Mouse (Mus musculus) hindbrain, embryonic 13.5 days (tissue): ENCODE measurements around the gene Nfkbil1. TPM values are rescaled to one million over a fixed set of nuclear protein-coding genes. Genes with fewer than 3 reads are reported as not detected.
"Not testable (repeated sequence)": the region's sequence is repeated elsewhere in the genome, so short reads cannot be mapped to it uniquely, and the experiment has no call there.

Experiments used
- ATAC-seq: fragments of 200-750 bp; cut with Nextera tagmentation; 2 replicates; pipeline ENCODE4 v1.8.0; 2017; ENCODE audit warnings: moderate TSS enrichment; ENCODE audit not compliant: low FRiP score
- H3K27ac ChIP-seq: fragments of 300-500 bp; sonication (generic); 2 replicates; pipeline ENCODE4 v1.5.1; 2015; ENCODE audit warnings: inconsistent platforms, mild to moderate bottlenecking, moderate library complexity
- H3K27me3 ChIP-seq: fragments of 300-500 bp; sonication (generic); 2 replicates; pipeline ENCODE4 v1.6.1; 2015; ENCODE audit warnings: mild to moderate bottlenecking, inconsistent platforms
- H3K36me3 ChIP-seq: fragments of 300-500 bp; sonication (generic); 2 replicates; pipeline ENCODE4 v1.6.1; 2015; ENCODE audit warnings: mild to moderate bottlenecking, inconsistent platforms
- H3K4me1 ChIP-seq: fragments of 300-500 bp; sonication (generic); replicated peaks from 2 replicates; pipeline ENCODE4 v1.6.1; 2015; ENCODE audit warnings: inconsistent platforms
- H3K4me2 ChIP-seq: fragments of 300-500 bp; sonication (generic); 2 replicates; pipeline ENCODE4 v1.6.1; 2015; ENCODE audit warnings: inconsistent platforms, mild to moderate bottlenecking, moderate library complexity
- H3K4me3 ChIP-seq: fragments of 300-500 bp; sonication (generic); 2 replicates; pipeline ENCODE4 v1.5.1; 2015; ENCODE audit warnings: mild to moderate bottlenecking, inconsistent platforms
- H3K9ac ChIP-seq: fragments of 300-500 bp; sonication (generic); 2 replicates; pipeline ENCODE4 v1.6.1; 2015; ENCODE audit warnings: mild to moderate bottlenecking, inconsistent platforms
- H3K9me3 ChIP-seq: fragments of 300-500 bp; sonication (generic); 2 replicates; pipeline ENCODE4 v1.6.1; 2016; ENCODE audit warnings: inconsistent platforms
- WGBS: fragments of 180-500 bp; shearing (Covaris S2); methylation state at CpG from one replicate; pipeline ENCODE4 v1.1.7; 2015; 5-methylcytosine and 5-hydroxymethylcytosine counted together
- polyA plus RNA-seq: library from polyadenylated mRNA; unstranded; fragments of >200 nt; fragmentation: Nextera tagmentation; extraction: Ambion mirVana; gene quantifications from 2 replicates; pipeline ENCODE4 v1.2.1, GENCODE M21; 2015

The Nfkbil1 gene
- polyA plus RNA-seq, 1 experiment from 2014 or later = 10.8 TPM

GRCm38 (mm10) chr17:35241305-35242014 lies 5.9 kb upstream of the Nfkbil1 start, which contains the start of gene Ddx39b:
Gene Ddx39b (plus strand): TSS chr17:35241746.
- Histone ChIP-seq H3K4me3 (peak within 1 kb of the TSS; percentile 75), H3K9me3 (no peaks in the 10 kb centered on the region), H3K27me3 (no peaks in the 10 kb centered on the region), H3K9ac (peak within 1 kb of the TSS; percentile 99), H3K27ac (peak within 1 kb of the TSS; percentile 97), H3K4me1 (peaks cover 58% of the 10 kb centered on the region), H3K36me3 (peaks cover 33% of the 10 kb centered on the region), H3K4me2 (peak within 1 kb of the TSS; percentile 92)
- ATAC-seq = peak; percentile 90
- under 1% methylated on average over 67 of the region's 69 CpGs for WGBS

GRCm38 (mm10) chr17:35240384-35241304 lies 5.1 kb upstream of the Nfkbil1 start:
- H3K4me2 ChIP-seq = peak overlapping the region; percentile 92
- peaks cover 51% of the 10 kb centered on the region for H3K4me1 ChIP-seq
- H3K27me3 ChIP-seq = no peaks in the 10 kb centered on the region
- peak; percentile 4; the same call in 1 of the 2 replicates for ATAC-seq
- no peaks in the 10 kb centered on the region for H3K9me3 ChIP-seq
- peaks cover 25% of the 10 kb centered on the region for H3K36me3 ChIP-seq
- 33% methylated on average over 12 of the region's 12 CpGs for WGBS
- H3K27ac ChIP-seq = peak overlapping the region; percentile 97
- peak overlapping the region; percentile 75 for H3K4me3 ChIP-seq
- H3K9ac ChIP-seq = peak overlapping the region; percentile 69

- H3K4me3 ChIP-seq = no peak overlapping the region
- H3K4me1 ChIP-seq = peaks cover 46% of the 10 kb centered on the region
- H3K9me3 ChIP-seq = no peaks in the 10 kb centered on the region
- no peaks in the 10 kb centered on the region for H3K27me3 ChIP-seq
- ATAC-seq = no peak
- 88% methylated on average over 5 of the region's 5 CpGs for WGBS
- no peak overlapping the region for H3K4me2 ChIP-seq
- peaks cover 15% of the 10 kb centered on the region for H3K36me3 ChIP-seq
- H3K27ac ChIP-seq = no peak overlapping the region
- H3K9ac ChIP-seq = peak overlapping the region; percentile 69; the same call in 1 of the 2 replicates
Observed at GRCm38 (mm10) chr17:35239700-35240099, 4.1 kb upstream of the Nfkbil1 start.

- Histone ChIP-seq H3K36me3 (peaks cover 7% of the 10 kb centered on the region; the same call in 1 of the 2 replicates), H3K4me2 (peak overlapping the region; percentile 93), H3K4me1 (peaks cover 51% of the 10 kb centered on the region), H3K27me3 (no peaks in the 10 kb centered on the region), H3K9me3 (no peaks in the 10 kb centered on the region), H3K4me3 (peak overlapping the region; percentile 58; the same call in 1 of the 2 replicates), H3K27ac (no peak overlapping the region), H3K9ac (peak overlapping the region; percentile 91)
- no peak for ATAC-seq
- 85% methylated on average over 12 of the region's 12 CpGs for WGBS
Observed at GRCm38 (mm10) chr17:35237504-35237903, 1.9 kb upstream of the Nfkbil1 start.

GRCm38 (mm10) chr17:35236996-35237395 lies 1.4 kb upstream of the Nfkbil1 start:
- H3K4me3 ChIP-seq = peak overlapping the region; percentile 58
- H3K36me3 ChIP-seq = peaks cover 7% of the 10 kb centered on the region; the same call in 1 of the 2 replicates
- peak overlapping the region; percentile 93 for H3K4me2 ChIP-seq
- WGBS = 75% methylated on average over 9 of the region's 9 CpGs
- no peak for ATAC-seq
- no peaks in the 10 kb centered on the region for H3K9me3 ChIP-seq
- no peaks in the 10 kb centered on the region for H3K27me3 ChIP-seq
- peak overlapping the region; percentile 91 for H3K9ac ChIP-seq
- peak overlapping the region; percentile 96 for H3K27ac ChIP-seq
- H3K4me1 ChIP-seq = peaks cover 56% of the 10 kb centered on the region

GRCm38 (mm10) chr17:35236390-35236746 lies 776 bp upstream of the Nfkbil1 start:
- Histone ChIP-seq H3K27me3 (no peaks in the 10 kb centered on the region), H3K4me3 (peak overlapping the region; percentile 58), H3K4me1 (peaks cover 62% of the 10 kb centered on the region), H3K27ac (peak overlapping the region; percentile 96), H3K4me2 (peak overlapping the region; percentile 93), H3K9ac (peak overlapping the region; percentile 91), H3K36me3 (peaks cover 7% of the 10 kb centered on the region), H3K9me3 (no peaks in the 10 kb centered on the region)
- WGBS = under 1% methylated on average over 18 of the region's 18 CpGs
- peak; percentile 78 for ATAC-seq

GRCm38 (mm10) chr17:35234903-35235302 lies 689 bp downstream of the Nfkbil1 start:
- Histone ChIP-seq H3K27me3 (no peaks in the 10 kb centered on the region), H3K9ac (peak overlapping the region; percentile 91), H3K4me3 (peak overlapping the region; percentile 58), H3K4me2 (peak overlapping the region; percentile 93), H3K4me1 (peaks cover 54% of the 10 kb centered on the region), H3K36me3 (peaks cover 18% of the 10 kb centered on the region), H3K27ac (peak overlapping the region; percentile 96), H3K9me3 (no peaks in the 10 kb centered on the region)
- no peak for ATAC-seq
- WGBS = 7% methylated on average over 31 of the region's 31 CpGs

GRCm38 (mm10) chr17:35234090-35234489 lies 1.5 kb downstream of the Nfkbil1 start:
- Histone ChIP-seq H3K4me1 (peaks cover 52% of the 10 kb centered on the region), H3K4me3 (peak overlapping the region; percentile 58; the same call in 1 of the 2 replicates), H3K36me3 (peaks cover 26% of the 10 kb centered on the region), H3K4me2 (peak overlapping the region; percentile 93)
- H3K9me3 ChIP-seq, ATAC-seq, H3K9ac ChIP-seq, H3K27ac ChIP-seq, H3K27me3 ChIP-seq: not testable (repeated sequence)
- 88% methylated on average over 7 of the region's 7 CpGs for WGBS

- H3K36me3 ChIP-seq = peaks cover 33% of the 10 kb centered on the region
- whole genome bisulfite sequencing = 80% methylated on average over 18 of the region's 18 CpGs
- H3K27ac ChIP-seq = peak within 1 kb of the TSS; percentile 10; the same call in 1 of the 2 replicates
- peak within 1 kb of the TSS; percentile 58 for H3K4me3 ChIP-seq
- H3K4me1 ChIP-seq = peaks cover 52% of the 10 kb centered on the region
- H3K27me3 ChIP-seq = no peaks in the 10 kb centered on the region
- no peak for ATAC-seq
- peak within 1 kb of the TSS; percentile 91 for H3K9ac ChIP-seq
- H3K4me2 ChIP-seq = peak within 1 kb of the TSS; percentile 93
- H3K9me3 ChIP-seq = no peaks in the 10 kb centered on the region
Observed at GRCm38 (mm10) chr17:35233114-35233980, 2.2 kb downstream of the Nfkbil1 start, which contains the start of gene Atp6v1g2. Gene Atp6v1g2 (plus strand): TSS chr17:35233660.

- Histone ChIP-seq H3K9me3 (no peaks in the 10 kb centered on the region), H3K36me3 (peaks cover 40% of the 10 kb centered on the region), H3K27me3 (no peaks in the 10 kb centered on the region), H3K4me1 (peaks cover 52% of the 10 kb centered on the region), H3K4me2 (no peak overlapping the region), H3K4me3 (no peak overlapping the region), H3K27ac (no peak overlapping the region; the same call in 1 of the 2 replicates), H3K9ac (no peak overlapping the region)
- no peak for ATAC-seq
- 91% methylated on average over 5 of the region's 5 CpGs for WGBS
Observed at GRCm38 (mm10) chr17:35232659-35233058, 2.9 kb downstream of the Nfkbil1 start.

GRCm38 (mm10) chr17:35232043-35232442 lies 3.5 kb downstream of the Nfkbil1 start:
- Histone ChIP-seq H3K27me3 (no peaks in the 10 kb centered on the region), H3K36me3 (peaks cover 46% of the 10 kb centered on the region), H3K4me3 (no peak overlapping the region), H3K27ac (no peak overlapping the region), H3K9me3 (no peaks in the 10 kb centered on the region), H3K4me1 (peaks cover 47% of the 10 kb centered on the region), H3K4me2 (peak overlapping the region; percentile 33; the same call in 1 of the 2 replicates), H3K9ac (peak overlapping the region; percentile 59)
- 12% methylated on average over 12 of the region's 12 CpGs for WGBS
- no peak for ATAC-seq
